Mouse (Mus musculus) lung, embryonic 16.5 days (tissue): Measurements from ENCODE around the gene Spred3. TPM values are rescaled to one million over a fixed set of nuclear protein-coding genes. Genes with fewer than 3 reads are reported as not detected.

ENCODE experiments used
- ATAC-seq: fragments of 200-750 bp; cut with Nextera tagmentation; 2 replicates; pipeline ENCODE4 v1.8.0; 2017; ENCODE audit warnings: low read depth, mild to moderate bottlenecking, moderate library complexity
- H3K27ac ChIP-seq: fragments of 300-500 bp; sonication (generic); 2 replicates; pipeline ENCODE4 v1.5.1; 2014; ENCODE audit warnings: mild to moderate bottlenecking, control low read depth, low read length
- H3K27me3 ChIP-seq: fragments of 300-500 bp; sonication (generic); 2 replicates; pipeline ENCODE4 v1.6.1; 2014; ENCODE audit warnings: low read depth, low read length, mixed read lengths; ENCODE audit not compliant: control insufficient read depth, insufficient read depth
- H3K36me3 ChIP-seq: fragments of 300-500 bp; sonication (generic); 2 replicates; pipeline ENCODE4 v1.6.1; 2014; ENCODE audit warnings: low read length; ENCODE audit not compliant: control insufficient read depth, insufficient read depth
- H3K4me1 ChIP-seq: fragments of 300-500 bp; sonication (generic); replicated peaks from 2 replicates; pipeline ENCODE4 v1.6.1; 2014; ENCODE audit warnings: low read length, mixed read lengths; ENCODE audit not compliant: control insufficient read depth, insufficient read depth
- H3K4me2 ChIP-seq: fragments of 300-500 bp; sonication (generic); 2 replicates; pipeline ENCODE4 v1.6.1; 2014; ENCODE audit warnings: low read depth, low read length, control low read depth
- H3K4me3 ChIP-seq: fragments of 300-500 bp; sonication (generic); 2 replicates; pipeline ENCODE4 v1.5.1; 2014; ENCODE audit warnings: mild to moderate bottlenecking, low read length, control low read depth
- H3K9ac ChIP-seq: fragments of 300-500 bp; sonication (generic); 2 replicates; pipeline ENCODE4 v1.6.1; 2014; ENCODE audit warnings: low read length, control low read depth
- H3K9me3 ChIP-seq: fragments of 300-500 bp; sonication (generic); 2 replicates; pipeline ENCODE4 v1.6.1; 2016; ENCODE audit warnings: low read length; ENCODE audit not compliant: control insufficient read depth
- WGBS: fragments of 180-500 bp; shearing (Covaris S2); extraction: QIAGEN DNeasy Blood & Tissue Kit; methylation state at CpG from one replicate; pipeline ENCODE4 v1.1.7; 2014; 5-methylcytosine and 5-hydroxymethylcytosine counted together
- polyA plus RNA-seq: library from polyadenylated mRNA; unstranded; fragments of >200 nt; fragmentation: Nextera tagmentation; extraction: Ambion mirVana; gene quantifications from 2 replicates; pipeline ENCODE4 v1.2.1, GENCODE M21; 2015

Gene Spred3
- polyA plus RNA-seq, 1 experiment from 2014 or later, result 2.0 TPM

DNA sequence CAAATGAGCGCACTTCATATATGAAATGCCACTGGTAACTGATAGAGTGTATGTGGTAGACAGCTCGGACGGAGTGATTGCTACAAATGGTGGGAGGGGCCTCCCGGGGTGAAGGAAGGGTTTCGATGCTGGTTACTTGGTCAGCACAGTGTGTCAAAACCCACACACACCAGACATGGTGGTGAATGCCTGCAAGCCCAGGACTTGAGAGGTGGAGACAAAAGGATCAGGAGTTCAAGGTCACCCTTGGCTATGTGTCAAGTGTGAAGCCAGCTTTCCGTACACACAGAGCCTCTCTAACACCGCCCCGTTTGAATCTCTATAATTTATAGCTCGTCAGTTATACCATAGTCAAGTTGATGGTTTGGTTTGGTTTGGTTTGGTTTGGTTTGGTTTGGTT, 47.4 kb downstream of the Spred3 start:
- WGBS, result 86% methylated on average over 9 of the region's 9 CpGs
- no peak for ATAC-seq
- H3K4me1 ChIP-seq, result peaks cover 5% of the 10 kb centered on the region

GRCm38 (mm10) chr7:29119526-29119925, 50.7 kb downstream of the Spred3 start:
- Histone ChIP-seq H3K36me3 (no peaks in the 10 kb centered on the region), H3K27me3 (no peaks in the 10 kb centered on the region), H3K9ac (no peak overlapping the region), H3K27ac (no peak overlapping the region), H3K9me3 (no peaks in the 10 kb centered on the region), H3K4me3 (no peak overlapping the region), H3K4me2 (no peak overlapping the region), H3K4me1 (peaks cover under 1% of the 10 kb centered on the region; the same call in 1 of the 2 replicates)
- 72% methylated on average over 1 of the region's 1 CpGs for WGBS
- no peak for ATAC-seq

More for the DNA sequence above, 47.4 kb downstream of the Spred3 start:
- Histone ChIP-seq H3K27me3 (no peaks in the 10 kb centered on the region), H3K9ac (no peak overlapping the region), H3K4me3 (no peak overlapping the region), H3K9me3 (no peaks in the 10 kb centered on the region), H3K27ac (no peak overlapping the region), H3K4me2 (no peak overlapping the region), H3K36me3 (no peaks in the 10 kb centered on the region)

- no peak for ATAC-seq
- Histone ChIP-seq H3K4me2 (no peak overlapping the region), H3K36me3 (no peaks in the 10 kb centered on the region), H3K27me3 (no peaks in the 10 kb centered on the region), H3K4me1 (no peaks in the 10 kb centered on the region), H3K27ac (no peak overlapping the region), H3K9me3 (no peaks in the 10 kb centered on the region), H3K4me3 (no peak overlapping the region), H3K9ac (no peak overlapping the region)
- WGBS, result 18% methylated on average over 18 of the region's 18 CpGs
Measured at GRCm38 (mm10) chr7:29118142-29118851, 51.9 kb downstream of the Spred3 start.

- H3K4me1 ChIP-seq, result peaks cover 7% of the 10 kb centered on the region; the same call in 1 of the 2 replicates
- ATAC-seq, result peak; percentile 71
- no peaks in the 10 kb centered on the region for H3K9me3 ChIP-seq
- no peaks in the 10 kb centered on the region for H3K36me3 ChIP-seq
- no peak overlapping the region for H3K27ac ChIP-seq
- H3K9ac ChIP-seq, result peak overlapping the region; percentile 39; the same call in 1 of the 2 replicates
- 27% methylated on average over 38 of the region's 38 CpGs for WGBS
- H3K4me3 ChIP-seq, result peak overlapping the region; percentile 22
- H3K4me2 ChIP-seq, result peak overlapping the region; percentile 56
- no peaks in the 10 kb centered on the region for H3K27me3 ChIP-seq
Measured at GRCm38 (mm10) chr7:29108992-29109955, 60.9 kb downstream of the Spred3 start.

Other genes with a start within 250 kb of the Spred3 start
- 313 and 319 TPM in 2 replicates for gene Actn4, start 208.1 kb downstream of the Spred3 start, polyA plus RNA-seq
- gene Eif3k, start 188.5 kb downstream of the Spred3 start, polyA plus RNA-seq, result 366 and 367 TPM in 2 replicates
- gene Map4k1, start 188.4 kb downstream of the Spred3 start, polyA plus RNA-seq, result 8.9 and 10.7 TPM in 2 replicates
- 0.44 and 0.58 TPM in 2 replicates for gene Ryr1, start 45.2 kb downstream of the Spred3 start, polyA plus RNA-seq
- gene Rasgrp4, start 35.6 kb downstream of the Spred3 start, polyA plus RNA-seq, result 1.4 and 2.3 TPM in 2 replicates
- gene Fam98c, start 14.2 kb downstream of the Spred3 start, polyA plus RNA-seq, result 17.6 and 21.0 TPM in 2 replicates
- 0.67 and 1.5 TPM in 2 replicates for gene Ggn, start 201 bp downstream of the Spred3 start, polyA plus RNA-seq
- gene Psmd8, start 10.3 kb upstream of the Spred3 start, polyA plus RNA-seq, result 256 and 273 TPM in 2 replicates
- 1.1 and 1.7 TPM in 2 replicates for gene Catsperg1, start 43.6 kb upstream of the Spred3 start, polyA plus RNA-seq
- 1.6 and 2.9 TPM in 2 replicates for gene Kcnk6, start 62.1 kb upstream of the Spred3 start, polyA plus RNA-seq
- 126 and 136 TPM in 2 replicates for gene Yif1b, start 67.9 kb upstream of the Spred3 start, polyA plus RNA-seq
- gene 2200002D01Rik, start 78.1 kb upstream of the Spred3 start, polyA plus RNA-seq, result 21.9 and 32.5 TPM in 2 replicates
- gene Spint2, start 111.5 kb upstream of the Spred3 start, polyA plus RNA-seq, result 309 and 317 TPM in 2 replicates
- 157 and 162 TPM in 2 replicates for gene Ppp1r14a, start 118.9 kb upstream of the Spred3 start, polyA plus RNA-seq
- 8.1 and 8.7 TPM in 2 replicates for gene Dpf1, start 133.5 kb upstream of the Spred3 start, polyA plus RNA-seq